Mouse (Mus musculus): ENCODE data around the gene Lrit2. TPM values are rescaled to one million over a fixed set of nuclear protein-coding genes. Genes with fewer than 3 reads are reported as not detected.

Lrit2 gene
- polyA plus RNA-seq, 1 experiment from 2014 or later = not detected

Other genes starting within 250 kb of the Lrit2 start
- 104 and 108 TPM in 2 replicates for gene Ccser2, start 99.2 kb upstream of the Lrit2 start, polyA plus RNA-seq (2015; fragmentation: Nextera tagmentation; extraction: Ambion mirVana)
- gene Rgr, start 19.0 kb upstream of the Lrit2 start, polyA plus RNA-seq (2015; fragmentation: Nextera tagmentation; extraction: Ambion mirVana) = not detected in 2 replicates
- not detected in 2 replicates for gene Lrit1, start 13.1 kb upstream of the Lrit2 start, polyA plus RNA-seq (2015; fragmentation: Nextera tagmentation; extraction: Ambion mirVana)
- 5.5 and 6.2 TPM in 2 replicates for gene Cdhr1, start 30.4 kb downstream of the Lrit2 start, polyA plus RNA-seq (2015; fragmentation: Nextera tagmentation; extraction: Ambion mirVana)
- gene 2610528A11Rik, start 46.1 kb downstream of the Lrit2 start, polyA plus RNA-seq (2015; fragmentation: Nextera tagmentation; extraction: Ambion mirVana) = 0.76 TPM in 1 of 2 replicates, not detected in the other
- 226 and 236 TPM in 2 replicates for gene Ghitm, start 67.3 kb downstream of the Lrit2 start, polyA plus RNA-seq (2015; fragmentation: Nextera tagmentation; extraction: Ambion mirVana)

Measured in hindbrain, embryonic 16.5 days (tissue).